Mouse (Mus musculus) lung, postnatal 10 days (tissue): ENCODE measurements around the gene B3galnt1.
"Not testable (repeated sequence)": the region's sequence is repeated elsewhere in the genome, so short reads cannot be mapped to it uniquely, and the experiment has no call there.

Experiments used
- DNase-seq: peaks from one replicate; pipeline ENCODE4 v3.0.0; 2021

The B3galnt1 gene

DNA sequence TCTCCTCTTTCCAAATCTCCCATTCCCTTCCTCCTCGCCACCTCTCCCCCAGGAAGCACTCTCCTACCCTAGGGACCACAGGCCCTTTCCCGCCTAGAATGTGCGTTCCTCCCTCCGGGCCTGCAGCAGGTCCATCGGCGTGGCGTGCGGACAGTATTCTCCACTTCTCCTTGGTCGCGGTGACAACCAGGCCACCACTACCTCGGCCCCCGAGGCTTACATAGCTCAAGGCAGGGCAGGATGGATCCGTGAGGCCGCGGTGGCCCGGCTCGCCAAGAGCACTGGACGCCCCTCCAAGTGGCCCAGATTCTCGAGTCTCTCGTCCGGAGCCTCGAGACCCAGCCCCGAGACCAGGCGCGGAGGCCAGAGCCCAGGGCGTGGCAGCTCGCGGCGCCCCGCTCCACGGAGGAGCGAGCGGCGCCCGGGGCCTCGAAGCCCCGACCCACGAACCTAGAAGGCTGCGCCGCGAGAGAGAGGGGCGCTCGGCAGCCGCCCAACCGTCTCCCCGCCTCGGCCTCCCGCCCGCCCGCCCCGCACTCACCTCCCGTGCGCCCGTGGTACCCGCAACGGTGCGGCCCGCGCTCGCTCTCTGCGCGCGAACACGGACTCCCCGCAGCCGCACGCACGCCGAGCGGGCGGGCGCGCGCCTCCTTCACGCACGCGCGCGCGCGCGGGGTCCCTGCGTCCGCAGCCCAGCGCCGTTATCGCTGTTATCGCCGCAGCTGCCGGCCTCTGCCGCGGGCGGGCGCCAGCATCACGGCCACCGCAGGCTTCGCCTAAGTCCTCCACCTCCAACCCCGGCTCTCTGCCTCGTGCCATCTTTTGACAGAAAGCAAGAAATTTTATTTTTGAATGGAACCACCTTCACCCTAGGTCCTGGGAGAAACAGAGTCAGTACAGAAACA, at the start of gene B3galnt1:
Gene B3galnt1 (minus strand): TSS at position 700 of the 905 bp plus-strand sequence.
- DNase-seq, result peak; percentile 66

DNA sequence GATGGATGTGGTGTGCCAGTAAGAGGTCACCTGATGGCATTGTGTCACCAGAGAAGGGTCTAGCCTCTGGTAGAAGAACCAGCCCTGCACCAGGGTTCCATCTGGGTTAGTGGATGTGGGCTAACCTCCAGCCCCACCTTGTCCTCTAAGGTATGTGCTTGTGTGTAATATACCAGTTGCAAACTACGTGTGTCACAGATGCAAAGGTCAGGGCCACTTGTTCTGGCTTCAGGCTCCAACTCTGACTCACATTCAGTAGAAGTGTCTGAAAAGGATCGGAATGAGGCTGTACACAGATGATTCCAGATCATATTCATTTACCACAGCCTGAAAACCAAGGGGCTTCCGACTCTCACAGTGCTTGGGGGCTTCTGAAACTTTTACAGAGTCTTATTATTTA, 35.8 kb upstream of the B3galnt1 start:
- no peak for DNase-seq

DNA sequence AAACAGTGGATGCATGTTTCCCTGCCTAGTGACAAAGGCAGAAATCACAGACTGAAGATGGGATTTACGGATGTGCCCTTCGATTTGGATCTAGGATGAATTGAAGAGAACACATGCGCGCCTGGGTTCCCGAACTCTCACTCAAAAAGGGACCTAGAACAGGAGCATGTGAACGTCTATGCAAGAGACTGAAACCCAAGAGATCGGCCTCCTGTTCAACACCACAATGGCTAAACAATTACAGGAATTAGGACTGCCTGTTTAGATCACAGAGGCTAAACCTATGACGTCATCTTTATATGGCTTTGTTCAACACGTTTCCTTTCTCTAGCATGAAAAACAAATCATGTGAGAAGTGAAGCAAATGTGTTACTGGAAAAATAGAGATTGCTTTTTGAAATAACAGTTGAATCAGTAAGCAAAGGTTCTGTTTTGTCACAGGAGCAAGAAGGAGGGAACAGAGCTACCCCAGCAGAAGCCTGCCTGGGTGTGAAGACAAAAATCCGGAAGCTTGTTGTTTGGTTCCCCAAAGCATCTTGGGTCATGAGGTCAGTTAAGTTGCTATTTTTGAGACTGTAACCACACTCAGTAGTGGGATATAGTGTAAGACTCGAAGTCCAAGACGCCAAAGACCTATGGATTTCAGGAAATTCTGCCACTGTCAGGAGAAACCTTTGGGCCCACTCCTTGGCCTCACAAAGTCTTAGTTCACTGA, 35.1 kb upstream of the B3galnt1 start:
- no peak for DNase-seq

DNA sequence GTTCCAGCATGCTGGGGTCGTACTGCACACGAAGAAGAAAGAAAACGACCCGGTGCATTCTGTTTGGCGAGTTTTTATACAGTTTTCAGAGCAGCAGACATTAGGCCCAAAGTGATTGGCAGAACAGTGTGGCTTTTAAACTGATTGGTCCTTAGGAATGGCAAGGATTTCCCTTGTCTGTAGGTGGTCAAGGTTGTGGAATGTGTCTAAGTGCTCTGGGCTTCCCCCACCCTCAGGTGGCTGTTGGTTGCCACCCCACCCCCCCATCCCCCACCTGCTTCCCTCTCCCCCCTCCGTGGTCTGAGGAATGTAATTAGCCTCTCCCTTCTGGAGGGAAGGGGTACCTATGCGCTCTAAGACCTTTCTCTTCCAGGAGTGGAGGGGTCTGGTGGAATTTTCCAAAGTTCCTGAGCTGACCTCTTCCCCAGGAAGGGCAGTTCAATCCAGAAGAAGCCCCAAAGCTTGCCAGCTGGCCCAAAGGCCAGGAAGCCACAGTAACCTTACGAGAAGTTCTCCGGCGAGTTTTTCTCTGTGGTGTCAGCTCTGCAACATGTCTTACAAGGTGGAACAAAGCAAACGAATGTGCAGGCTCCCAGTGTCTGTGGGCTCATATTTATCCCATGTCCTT, 28.3 kb upstream of the B3galnt1 start:
- no peak for DNase-seq

DNA sequence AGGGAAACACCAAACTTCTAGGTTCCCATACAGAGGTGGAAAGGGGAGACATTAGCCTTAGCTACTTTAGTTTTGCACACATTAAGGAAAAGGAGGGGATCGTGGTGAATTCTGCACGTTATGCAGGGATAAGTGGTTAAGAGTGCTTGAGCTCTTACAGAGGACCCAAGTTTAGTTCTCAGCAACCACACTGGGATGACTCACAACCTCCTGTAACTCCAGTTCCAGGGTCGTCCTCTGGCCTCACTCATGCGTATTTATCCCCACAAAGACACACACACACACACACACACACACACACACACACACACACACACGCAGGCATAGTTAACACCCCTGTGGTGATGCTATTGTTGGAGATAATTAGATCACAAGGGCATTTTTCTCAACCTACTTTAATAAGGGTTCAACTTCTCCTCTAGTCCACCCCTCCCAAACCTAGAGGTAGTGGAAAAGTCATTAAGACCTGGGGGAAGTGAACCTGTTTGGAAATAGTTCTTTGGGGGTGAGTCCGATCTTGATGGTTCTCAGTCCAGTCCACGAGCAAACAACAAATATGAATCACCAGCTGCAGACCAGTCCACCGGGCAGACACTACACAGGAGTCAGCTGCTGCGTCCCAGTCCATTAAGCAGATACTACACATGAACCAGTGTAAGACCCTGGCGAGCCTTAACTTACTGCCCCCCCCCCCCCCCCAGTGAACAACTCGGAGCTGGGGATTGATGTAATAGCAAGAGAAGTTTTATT, 27.6 kb upstream of the B3galnt1 start:
- DNase-seq, result no peak

DNA sequence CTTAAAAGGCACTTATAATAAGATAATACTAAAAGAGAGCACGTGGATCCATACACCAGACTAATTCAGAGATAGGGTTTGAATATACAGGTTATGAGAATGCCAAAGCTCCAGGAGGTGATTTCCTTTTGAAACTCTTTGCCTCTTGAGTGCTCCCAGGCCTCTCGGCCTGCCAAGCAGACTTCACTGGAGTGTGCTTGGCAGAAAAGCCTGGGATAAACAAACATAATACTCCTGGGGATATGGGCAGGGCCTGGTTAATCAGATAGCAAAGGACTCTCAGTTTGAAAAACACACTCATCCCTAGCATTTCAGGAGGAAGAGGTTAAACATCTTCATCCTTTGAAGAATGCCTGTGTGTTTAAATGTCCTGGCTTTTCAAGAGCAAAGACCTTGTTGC, 25.4 kb upstream of the B3galnt1 start:
- peak; percentile 6 for DNase-seq

DNA sequence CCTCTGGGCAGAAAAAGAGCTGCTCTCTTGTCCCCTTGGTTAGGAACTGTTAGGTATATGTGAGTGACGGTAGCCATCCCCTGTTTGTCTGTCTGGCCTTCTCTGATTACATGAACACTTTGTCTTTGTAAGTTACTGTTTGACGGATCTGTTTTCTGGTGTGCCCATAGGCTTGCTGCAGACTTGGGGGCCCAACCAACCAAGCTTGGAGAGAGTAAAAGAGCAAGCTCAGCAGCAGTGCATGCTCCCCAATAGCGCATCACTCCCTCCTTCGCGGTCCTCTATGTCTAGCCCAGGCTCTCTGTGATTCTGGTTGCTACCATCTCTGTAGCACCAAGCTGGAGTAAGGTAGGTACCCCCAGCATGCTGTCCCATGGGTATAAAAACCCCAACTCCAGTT, 9.1 kb upstream of the B3galnt1 start:
- no peak for DNase-seq

DNA sequence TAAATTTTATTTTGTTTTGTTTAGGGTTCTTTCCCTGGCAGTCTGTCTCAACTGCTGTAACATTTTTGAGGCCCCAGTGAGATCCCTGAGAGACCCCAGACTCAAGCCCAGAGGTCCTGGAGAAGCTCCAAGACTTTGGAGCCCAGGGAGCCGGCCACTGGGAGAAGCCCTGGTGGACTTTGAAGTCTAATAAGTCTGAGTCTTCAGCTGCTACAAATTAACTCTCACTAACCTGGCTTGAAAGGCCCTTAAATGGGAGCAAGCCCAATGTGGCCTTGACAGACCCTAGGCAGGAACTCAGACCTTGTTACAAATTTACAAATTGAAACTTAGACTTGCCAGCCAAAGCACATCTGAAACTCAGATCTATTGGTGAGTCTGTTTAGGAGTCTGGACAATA, 8.7 kb upstream of the B3galnt1 start:
- DNase-seq, result no peak

DNA sequence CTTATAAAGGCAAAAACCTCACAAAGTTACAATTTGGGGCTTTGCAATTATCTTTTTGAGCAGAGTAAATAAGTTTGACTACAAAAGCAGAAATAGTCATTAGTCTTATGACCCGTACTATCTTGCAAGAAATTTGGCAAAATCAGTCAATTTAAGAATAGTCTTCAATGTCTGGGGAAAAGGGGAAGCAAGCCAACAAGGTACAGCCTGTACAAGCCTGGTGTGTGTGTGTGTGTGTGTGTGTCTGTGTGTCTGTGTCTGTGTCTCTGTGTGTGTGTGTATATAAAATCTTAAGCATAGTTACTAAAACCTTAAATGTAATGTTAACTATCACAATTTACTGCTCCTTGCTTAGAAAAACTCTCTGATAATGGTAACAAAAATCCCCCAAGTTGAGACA, 8.2 kb upstream of the B3galnt1 start:
- no peak for DNase-seq

DNA sequence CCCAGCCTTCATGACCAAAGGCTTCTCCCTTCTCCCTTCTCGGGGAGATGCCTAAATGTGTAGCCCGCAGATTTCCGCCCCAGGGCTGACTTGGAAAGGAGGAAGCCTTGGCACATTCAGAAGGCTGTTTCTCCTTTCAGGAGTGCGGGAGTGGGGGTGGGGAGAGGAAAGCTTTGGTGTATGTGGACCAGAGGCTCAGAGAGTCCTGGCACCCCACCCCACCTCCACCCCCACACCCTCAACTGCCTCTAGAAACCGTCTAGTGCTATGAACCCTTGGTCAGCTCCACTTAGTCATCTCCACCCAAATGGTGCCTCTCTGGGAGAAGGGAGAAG, 373 bp upstream of the B3galnt1 start:
- DNase-seq, result peak; percentile 6

DNA sequence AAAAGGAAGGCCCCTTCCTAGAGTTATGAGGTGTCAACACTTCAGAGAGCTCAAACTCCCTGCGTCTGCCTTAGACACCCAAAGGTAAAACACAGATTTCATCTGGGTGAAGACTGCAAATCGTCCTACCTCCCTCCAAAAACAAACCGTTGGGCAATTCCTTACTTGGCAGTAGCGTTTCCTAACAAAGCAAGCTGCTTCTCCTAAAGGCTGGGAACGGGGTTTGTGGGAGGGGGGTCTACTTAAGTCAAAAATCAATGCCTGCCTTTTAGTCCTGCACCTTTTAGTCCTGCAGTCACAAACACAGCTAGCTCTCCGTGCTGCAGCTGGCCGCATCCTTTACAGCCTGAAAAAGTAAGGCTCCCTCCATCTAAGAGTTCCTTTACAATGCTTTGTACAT, 944 bp downstream of the B3galnt1 start:
- no peak for DNase-seq

DNA sequence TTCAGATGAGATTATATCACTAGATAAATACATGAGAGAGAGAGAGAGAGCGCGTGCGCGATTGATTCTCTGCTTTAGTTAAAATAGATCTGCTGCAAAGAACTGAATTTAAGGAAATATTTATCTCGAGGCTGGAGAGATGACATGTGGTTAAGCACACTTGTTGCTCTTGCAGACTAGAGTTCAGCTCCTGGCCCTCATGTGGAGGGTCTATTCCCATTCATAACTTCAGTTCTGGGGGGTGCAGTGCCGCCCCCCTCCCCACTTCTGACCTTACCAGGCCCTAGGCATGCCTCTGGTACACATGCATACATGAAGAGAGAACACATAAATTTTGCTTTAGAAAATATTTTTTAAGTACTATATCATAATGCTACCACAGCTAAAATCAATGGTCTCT, 1.5 kb downstream of the B3galnt1 start:
- DNase-seq, result no peak

DNA sequence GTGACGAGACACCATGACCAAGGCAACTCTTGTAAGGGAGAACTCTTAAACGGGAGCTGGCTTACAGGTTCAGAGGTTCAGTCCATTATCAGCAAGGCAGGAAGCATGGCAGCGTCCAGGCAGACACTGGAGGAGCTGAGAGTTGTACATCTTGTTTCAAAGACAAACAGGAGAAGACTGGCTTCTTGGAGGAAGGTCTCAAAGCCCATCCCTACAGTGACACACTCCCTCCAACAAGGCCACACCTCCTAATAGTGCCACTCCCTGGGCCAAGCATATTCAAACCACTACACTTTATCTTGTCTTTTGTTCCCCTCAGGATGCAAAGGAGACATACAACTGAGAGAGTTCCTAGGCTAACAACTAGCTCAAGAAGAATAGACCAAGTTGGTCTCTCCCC, 2.6 kb downstream of the B3galnt1 start:
- no peak for DNase-seq

DNA sequence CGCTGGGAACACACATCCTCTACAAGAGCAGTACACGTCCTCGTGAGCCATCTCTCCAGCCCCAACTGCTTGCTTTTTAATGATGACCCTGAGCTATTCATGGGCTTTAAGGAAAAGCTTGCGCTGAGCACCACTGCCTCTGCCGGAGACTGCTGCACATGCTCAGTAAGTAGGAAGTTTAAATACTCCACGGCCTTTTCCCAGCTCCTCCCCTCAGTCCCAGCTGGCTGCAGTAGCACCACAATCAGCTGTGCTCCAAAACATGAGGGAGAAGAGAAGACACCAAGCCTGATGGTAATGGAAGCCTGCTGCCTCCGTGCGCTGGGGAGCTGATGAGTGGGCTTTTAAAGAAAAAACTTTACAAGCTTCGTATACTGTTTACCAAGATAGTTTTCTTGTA, 4.7 kb downstream of the B3galnt1 start:
- peak; percentile 21 for DNase-seq

DNA sequence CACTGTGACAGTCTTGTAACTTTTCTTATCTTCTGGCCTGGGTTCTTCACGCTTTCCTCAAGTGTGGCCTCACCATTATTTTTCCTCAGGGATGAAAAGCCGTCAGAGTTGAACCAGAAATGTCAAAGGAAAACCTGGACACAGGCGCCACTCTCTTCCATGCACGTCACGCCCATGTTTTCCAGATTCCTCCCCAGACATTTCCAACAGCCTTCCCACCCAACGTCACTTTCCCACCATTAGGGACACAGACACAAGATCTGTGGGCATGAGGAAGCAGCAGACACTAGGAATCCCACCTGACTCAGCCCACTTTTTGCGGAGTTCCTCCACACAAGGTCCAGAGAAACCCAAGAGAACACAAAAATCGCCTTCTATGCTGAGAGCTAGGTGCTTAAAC, 5.3 kb downstream of the B3galnt1 start:
- DNase-seq, result no peak

DNA sequence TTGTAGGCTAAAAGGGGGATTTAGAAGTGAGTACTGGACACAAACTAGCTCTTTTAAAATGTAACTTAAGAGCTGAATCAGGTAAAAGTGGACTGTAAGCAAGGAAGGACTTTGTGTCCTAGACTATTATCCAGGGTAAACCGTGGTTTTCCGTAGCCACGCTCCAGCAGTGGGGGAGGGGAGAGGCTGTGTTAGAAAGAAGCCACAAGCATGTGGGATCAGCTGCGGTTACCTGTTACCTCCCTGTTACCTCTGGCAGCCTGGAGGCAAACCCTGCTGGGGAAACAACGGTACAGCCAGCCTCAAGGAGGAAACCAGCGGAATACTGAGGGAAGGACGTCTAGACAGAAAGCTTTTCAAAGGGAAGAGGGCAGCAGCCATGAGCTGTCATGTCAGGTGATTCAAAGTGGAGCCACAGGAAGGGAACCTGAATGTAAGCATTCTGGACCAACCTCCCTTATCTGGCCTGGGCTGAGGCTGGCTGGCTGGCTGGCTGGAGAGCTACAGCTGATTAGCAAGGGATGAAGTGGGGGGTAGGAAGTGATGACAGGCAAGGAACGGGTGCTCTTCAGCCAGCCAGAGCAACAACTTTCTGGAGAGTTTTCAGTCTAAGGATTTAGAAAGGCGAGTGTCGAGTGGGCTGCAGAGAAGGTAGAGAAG, 10.5 kb downstream of the B3galnt1 start:
- DNase-seq, result peak; percentile 15

DNA sequence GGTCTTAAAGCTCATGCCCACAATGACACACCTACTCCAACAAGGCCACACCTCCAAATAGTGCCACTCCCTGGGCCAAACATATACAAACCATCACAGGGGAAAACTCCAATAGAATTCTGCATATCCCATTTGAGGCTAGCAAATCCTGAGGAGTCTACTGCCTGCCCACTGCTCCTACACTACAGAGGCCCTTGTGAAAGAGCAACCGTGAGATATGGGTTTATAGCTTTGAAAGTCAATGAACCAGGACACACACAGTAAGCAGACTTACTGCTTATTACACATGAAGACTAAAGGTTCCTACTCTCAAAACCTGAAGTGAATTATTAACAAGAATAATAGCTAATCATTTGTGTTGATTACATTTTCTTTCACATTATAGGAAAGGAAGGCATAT, 15.0 kb downstream of the B3galnt1 start:
- no peak for DNase-seq

DNA sequence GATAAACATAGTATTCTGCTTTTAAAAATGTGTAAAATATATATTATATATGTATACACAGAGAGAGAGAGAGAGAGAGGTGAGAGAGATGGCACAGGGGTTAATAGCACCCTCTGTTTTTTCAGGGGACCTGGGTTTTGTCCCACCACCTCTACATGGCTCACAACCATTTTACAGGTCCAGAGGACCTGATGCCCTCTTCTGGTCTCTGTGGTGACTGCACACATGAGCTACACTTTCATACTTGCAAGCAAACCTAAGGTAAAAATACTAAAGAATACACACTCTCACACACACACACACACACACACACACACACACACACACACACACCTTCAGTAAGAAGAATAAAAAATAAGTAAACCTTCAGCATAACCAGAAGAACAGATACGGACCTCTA, 20.0 kb downstream of the B3galnt1 start:
- DNase-seq, result no peak

DNA sequence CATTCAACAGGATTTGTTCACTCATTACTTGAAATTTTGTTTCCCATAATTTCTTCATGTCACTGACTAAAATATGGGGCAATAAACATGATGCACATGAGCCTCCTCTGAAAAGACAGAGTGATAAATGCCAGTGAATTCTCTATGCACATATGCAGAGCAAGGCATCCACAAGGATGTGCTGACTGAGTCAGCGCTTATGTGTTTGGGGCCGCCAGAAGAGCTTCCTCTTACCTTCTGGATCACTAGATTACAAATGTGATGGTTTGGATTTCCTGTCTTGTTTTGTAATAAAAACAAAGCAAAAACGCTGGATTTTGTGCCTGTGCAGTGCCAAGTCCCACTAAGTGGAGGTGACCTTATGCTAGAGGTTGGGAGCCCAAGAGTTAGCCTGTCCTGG, 22.0 kb downstream of the B3galnt1 start:
- no peak for DNase-seq

DNA sequence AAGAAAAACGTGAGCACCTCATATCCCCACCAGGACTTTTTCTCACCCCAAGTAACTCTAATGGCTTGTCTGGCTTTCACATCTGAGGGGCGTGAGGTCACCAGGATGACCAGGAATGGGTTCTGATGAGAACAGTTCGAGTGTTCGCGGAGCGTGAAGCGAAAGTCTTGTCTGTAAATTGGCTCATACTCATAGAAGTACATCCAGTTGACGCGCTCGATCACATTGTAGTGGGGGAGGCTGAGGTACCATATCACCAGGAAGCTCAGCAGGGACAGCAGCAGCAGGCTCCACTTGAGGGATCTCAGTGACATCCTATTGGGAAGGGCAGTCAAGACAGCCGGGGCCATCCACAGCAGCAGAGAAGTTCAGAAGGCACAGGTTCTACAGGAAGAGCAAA, 23.2 kb downstream of the B3galnt1 start:
- no peak for DNase-seq

DNA sequence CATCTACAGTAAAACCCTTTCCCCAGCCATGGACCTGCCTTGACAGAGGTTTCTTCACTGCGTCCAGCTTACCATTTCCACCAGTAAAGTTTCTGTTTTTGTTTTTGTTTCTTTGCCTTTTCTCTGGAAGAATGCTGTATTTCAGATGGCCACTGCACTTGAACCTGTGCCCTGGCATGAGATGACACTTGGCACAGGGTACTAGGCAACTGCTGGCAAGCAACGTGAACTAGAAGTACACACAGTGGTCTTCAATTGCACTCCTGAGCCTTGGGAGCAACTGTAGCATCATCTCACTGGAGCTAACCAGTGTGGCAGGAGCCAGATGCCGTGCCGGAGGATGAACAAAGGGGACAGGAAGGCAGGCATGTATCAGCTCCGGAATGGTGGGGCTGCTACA, 26.2 kb downstream of the B3galnt1 start:
- DNase-seq, result no peak

DNA sequence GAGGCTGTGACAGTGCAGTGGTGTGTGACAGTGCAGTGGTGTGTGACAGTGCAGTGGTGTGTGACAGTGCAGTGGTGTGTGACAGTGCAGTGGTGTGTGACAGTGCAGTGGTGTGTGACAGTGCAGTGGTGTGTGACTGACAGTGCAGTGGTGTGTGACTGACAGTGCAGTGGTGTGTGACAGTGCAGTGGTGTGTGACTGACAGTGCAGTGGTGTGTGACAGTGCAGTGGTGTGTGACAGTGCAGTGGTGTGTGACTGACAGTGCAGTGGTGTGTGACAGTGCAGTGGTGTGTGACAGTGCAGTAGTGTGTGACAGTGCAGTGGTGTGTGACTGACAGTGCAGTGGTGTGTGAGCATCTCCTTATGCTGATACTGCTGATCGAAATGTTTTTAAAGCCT, 33.2 kb downstream of the B3galnt1 start:
- not testable (repeated sequence) for DNase-seq

DNA sequence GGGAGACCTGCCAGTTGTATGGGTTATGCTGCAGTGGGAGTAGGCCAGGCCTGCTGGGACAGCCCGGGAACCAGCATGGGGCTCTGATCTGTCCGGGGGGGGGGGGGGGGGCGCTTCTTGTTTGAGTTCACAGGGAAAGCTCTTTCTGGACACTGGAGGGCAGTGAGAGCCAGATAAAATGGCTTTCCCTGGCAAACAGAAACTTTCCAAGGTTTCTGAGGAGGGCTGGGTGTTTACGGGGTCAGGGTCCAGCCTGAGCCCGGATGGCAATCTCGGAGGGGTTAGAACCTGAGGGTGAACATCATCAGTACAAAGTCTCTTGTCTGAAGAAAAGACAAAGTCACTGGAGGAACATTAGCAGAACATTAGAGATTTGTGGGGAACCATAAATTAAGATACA, 35.4 kb downstream of the B3galnt1 start:
- no peak for DNase-seq
